Mouse (Mus musculus): ENCODE measurements around the gene Nktr. TPM values are rescaled to one million over a fixed set of nuclear protein-coding genes. Genes with fewer than 3 reads are reported as not detected.

The Nktr gene
- 165 TPM for polyA plus RNA-seq (2017; shearing (Covaris generic))

GRCm38 (mm10) chr9:121718792-121719318 lies at the start of gene Nktr:
Gene Nktr (plus strand): TSS chr9:121719169.

GRCm38 (mm10) chr9:121704646-121705625 lies 14.0 kb upstream of the Nktr start, which contains the start of gene Sec22c:
Gene Sec22c (minus strand): TSS chr9:121705490.

GRCm38 (mm10) chr9:121709898-121710583 lies 8.9 kb upstream of the Nktr start, which contains the start of gene Ss18l2:
Gene Ss18l2 (plus strand): TSS chr9:121710329.

DNA sequence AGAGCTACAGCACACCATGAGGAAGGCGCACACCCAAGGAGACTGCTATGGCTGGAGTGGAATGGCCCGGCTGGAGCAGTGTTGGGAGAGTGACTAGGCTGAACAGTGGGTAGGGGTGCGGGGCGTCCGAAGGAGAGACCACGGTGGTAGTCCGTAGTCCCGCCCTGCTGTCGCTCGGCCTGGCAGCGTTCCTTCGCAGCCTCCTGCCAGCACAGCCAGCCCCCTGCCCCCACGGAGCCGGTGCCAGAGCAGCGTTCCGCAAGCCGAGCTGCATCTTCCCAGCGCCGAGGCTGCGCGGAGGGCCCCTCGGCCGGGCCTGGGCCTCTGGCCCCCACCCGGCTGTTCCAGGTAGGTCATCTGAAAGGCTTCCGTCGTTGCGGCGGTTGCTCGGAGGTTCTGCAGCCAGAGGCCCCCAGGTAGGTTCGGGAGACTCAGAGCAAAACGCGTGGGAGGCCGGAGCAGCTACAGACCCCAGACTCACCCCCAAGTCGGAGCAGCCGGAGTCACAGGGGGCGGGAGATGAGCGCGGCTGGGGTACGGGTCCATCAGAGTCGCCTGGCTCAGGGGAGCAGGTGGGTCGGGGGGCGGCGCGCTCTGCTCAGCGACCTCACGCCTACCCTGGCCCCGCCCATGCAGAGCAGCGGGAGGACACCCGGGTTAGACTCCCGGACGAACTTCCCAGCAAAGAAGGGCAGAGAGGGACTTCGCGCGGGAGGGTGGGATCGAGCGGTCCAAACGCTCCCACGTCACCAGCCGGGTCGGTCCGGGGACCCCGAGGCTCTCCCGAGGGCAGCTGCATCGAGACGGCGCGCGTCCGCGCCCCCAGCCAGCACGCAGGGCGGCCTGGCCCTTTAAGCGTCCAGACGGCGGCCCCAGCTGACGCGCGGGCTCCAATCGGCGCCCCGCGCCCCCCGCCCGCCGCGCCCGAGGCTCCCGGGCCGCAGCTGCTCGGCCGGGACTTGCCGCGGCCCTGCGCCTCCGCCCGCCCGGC lies 40.4 kb downstream of the Nktr start, which contains the start of gene Zfp651:
TSS of gene Zfp651 (plus strand) at position 240 of the 991 bp plus-strand sequence.

DNA sequence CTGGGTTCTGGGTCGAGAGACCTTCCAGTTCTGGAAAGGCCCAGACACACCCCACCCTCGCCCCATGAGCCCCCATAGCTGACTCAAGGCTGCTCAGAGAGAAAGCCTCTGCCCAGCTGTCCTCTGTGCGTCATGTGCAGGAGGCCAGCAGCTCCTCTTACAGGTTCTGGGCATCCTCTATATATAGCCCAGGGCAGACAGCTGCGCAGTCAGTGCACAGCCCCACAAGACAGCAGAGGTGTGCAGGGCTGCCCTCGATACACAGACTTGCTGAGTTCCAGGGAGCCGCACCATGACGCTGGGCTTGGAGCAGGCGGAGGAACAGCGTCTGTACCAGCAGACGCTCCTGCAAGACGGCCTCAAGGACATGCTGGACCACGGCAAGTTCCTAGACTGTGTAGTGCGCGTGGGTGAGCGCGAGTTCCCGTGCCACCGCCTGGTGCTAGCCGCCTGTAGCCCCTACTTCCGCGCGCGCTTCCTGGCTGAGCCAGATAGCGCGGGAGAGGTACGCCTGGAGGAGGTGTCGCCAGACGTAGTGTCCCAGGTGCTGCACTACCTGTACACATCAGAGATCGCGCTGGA lies 58.6 kb downstream of the Nktr start, which contains the start of gene Klhl40:
TSS of gene Klhl40 (plus strand) at position 124 of the 582 bp plus-strand sequence.

DNA sequence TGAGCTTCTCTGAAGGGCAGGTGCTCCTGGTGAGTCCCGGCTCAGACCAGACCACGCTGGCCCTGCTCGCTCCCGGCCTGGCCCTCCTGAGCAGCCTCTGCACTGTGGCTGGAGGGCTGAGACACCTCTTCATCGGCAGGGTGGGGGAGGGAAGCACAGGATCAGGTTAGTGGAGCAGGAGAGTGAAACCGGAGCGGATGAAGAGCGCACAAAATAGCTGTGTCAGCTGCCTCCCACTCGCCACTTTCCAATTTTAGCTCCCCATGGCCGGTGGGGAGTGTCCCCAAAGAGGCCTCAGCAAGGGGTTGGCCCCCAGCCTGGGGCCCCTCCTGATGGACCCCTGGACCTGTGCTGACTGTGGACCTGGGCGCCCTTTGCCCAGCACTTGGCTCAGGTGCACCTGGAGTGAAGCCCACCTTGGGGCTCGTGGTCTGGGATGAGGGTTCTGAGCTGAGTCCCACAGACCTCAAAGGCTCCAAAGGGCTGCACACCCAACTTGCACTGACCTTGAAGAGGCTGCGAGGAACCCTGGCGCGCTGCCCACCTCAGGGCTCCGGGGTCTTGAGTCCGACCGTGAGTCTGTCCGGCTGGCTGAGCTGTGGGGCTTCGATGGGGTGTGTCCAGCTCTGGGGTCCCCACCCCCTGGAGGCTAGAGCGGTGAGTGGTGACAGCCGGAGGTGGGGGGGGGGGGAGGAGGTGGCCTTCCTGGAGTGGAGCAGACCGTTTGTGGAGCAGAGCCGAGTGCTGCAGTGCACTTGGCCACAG lies 73.0 kb downstream of the Nktr start, which contains the start of gene Hhatl:
TSS of gene Hhatl (minus strand) at position 751 of the 765 bp plus-strand sequence.

Other genes with a start within 250 kb of the Nktr start
- not detected for gene Cck, start 223.5 kb upstream of the Nktr start, polyA plus RNA-seq (2017; shearing (Covaris generic))
- gene Lyzl4, start 77.1 kb upstream of the Nktr start, polyA plus RNA-seq (2017; shearing (Covaris generic)): not detected
- gene Vipr1, start 76.5 kb upstream of the Nktr start, polyA plus RNA-seq (2017; shearing (Covaris generic)): 21.9 TPM
- 19.0 TPM for gene Sec22c, start 13.7 kb upstream of the Nktr start, polyA plus RNA-seq (2017; shearing (Covaris generic))
- 18.1 TPM for gene Ss18l2, start 8.8 kb upstream of the Nktr start, polyA plus RNA-seq (2017; shearing (Covaris generic))
- 0.35 TPM for gene Zfp651, start 40.2 kb downstream of the Nktr start, polyA plus RNA-seq (2017; shearing (Covaris generic))
- gene Klhl40, start 58.4 kb downstream of the Nktr start, polyA plus RNA-seq (2017; shearing (Covaris generic)): not detected
- not detected for gene Hhatl, start 73.3 kb downstream of the Nktr start, polyA plus RNA-seq (2017; shearing (Covaris generic))
- gene Ccdc13, start 120.3 kb downstream of the Nktr start, polyA plus RNA-seq (2017; shearing (Covaris generic)): not detected
- gene Higd1a, start 139.2 kb downstream of the Nktr start, polyA plus RNA-seq (2017; shearing (Covaris generic)): 110 TPM
- gene Ackr2, start 179.2 kb downstream of the Nktr start, polyA plus RNA-seq (2017; shearing (Covaris generic)): not detected
- not detected for gene Cyp8b1, start 197.1 kb downstream of the Nktr start, polyA plus RNA-seq (2017; shearing (Covaris generic))
- gene Fam198a, start 231.8 kb downstream of the Nktr start, polyA plus RNA-seq (2017; shearing (Covaris generic)): not detected